Mouse (Mus musculus) CH12.LX (cell line): ENCODE measurements around the gene Ccs. TPM values are rescaled to one million over a fixed set of nuclear protein-coding genes. Genes with fewer than 3 reads are reported as not detected.

Experiments
- DNase-seq: peaks from one replicate; pipeline ENCODE4 v3.0.0-alpha.2; 2013; ENCODE audit errors: extremely low read depth
- H3K27ac ChIP-seq: 2 replicates; pipeline ENCODE4 v1.5.1; 2012; ENCODE audit warnings: low read depth, mild to moderate bottlenecking, control low read depth, moderate library complexity; ENCODE audit not compliant: insufficient read depth
- H3K27me3 ChIP-seq: replicated peaks from 2 replicates; pipeline ENCODE3; 2012; ENCODE audit warnings: inconsistent platforms
- H3K36me3 ChIP-seq, 2 experiments: replicated peaks in 1 of 2; 2 replicates each; pipeline versions ENCODE3 to v1.6.1; 2012; ENCODE audit warnings: inconsistent platforms in 1 of 2, low read length in 1 of 2, mild to moderate bottlenecking in 1 of 2, mixed read lengths in 1 of 2, moderate library complexity in 1 of 2; ENCODE audit not compliant: control insufficient read depth in 1 of 2, insufficient read depth in 1 of 2
- H3K4me1 ChIP-seq, 2 experiments: 2 replicates each; pipeline ENCODE4 v1.6.1; 2012; ENCODE audit warnings: inconsistent platforms in 1 of 2, moderate library complexity in 1 of 2; ENCODE audit not compliant: insufficient read depth in 2 of 2, control insufficient read depth in 1 of 2
- H3K4me2 ChIP-seq: 2 replicates; pipeline ENCODE4 v1.6.1; 2012; ENCODE audit warnings: low read depth, mild to moderate bottlenecking, control low read depth; ENCODE audit not compliant: poor library complexity, insufficient read depth, severe bottlenecking
- H3K4me3 ChIP-seq, 3 experiments: fragments of 150-350 bp in 1 of 3; sonication (generic) in 1 of 3; replicated peaks in 1 of 3; 2 replicates each; pipeline versions ENCODE3 to v1.5.1; 2011 to 2012; ENCODE audit warnings: low read depth in 2 of 3, low read length in 2 of 3, mild to moderate bottlenecking in 2 of 3, moderate library complexity in 2 of 3, control low read depth in 1 of 3, improper control_type of control experiment in 1 of 3, inconsistent platforms in 1 of 3, mixed read lengths in 1 of 3; ENCODE audit not compliant: poor library complexity in 1 of 3
- H3K79me2 ChIP-seq: replicated peaks from 2 replicates; pipeline ENCODE4 v1.6.1; 2012; ENCODE audit warnings: mild to moderate bottlenecking, moderate library complexity; ENCODE audit not compliant: control insufficient read depth, poor library complexity, insufficient read depth, severe bottlenecking; ENCODE audit errors: extremely low read depth
- H3K9ac ChIP-seq: 2 replicates; pipeline ENCODE4 v1.6.1; 2012; ENCODE audit warnings: low read depth, mild to moderate bottlenecking, control low read depth, moderate library complexity; ENCODE audit not compliant: insufficient read depth
- H3K9me3 ChIP-seq: replicated peaks from 2 replicates; pipeline ENCODE3; 2012; ENCODE audit warnings: low read length, inconsistent platforms, mixed read lengths
- BHLHE40 ChIP-seq: IDR thresholded peaks from 2 replicates; pipeline ENCODE4 v1.6.1; 2011; ENCODE audit warnings: mild to moderate bottlenecking, low read depth, low read length, improper control_type of control experiment
- CHD1 ChIP-seq: IDR thresholded peaks from 2 replicates; pipeline ENCODE4 v1.6.1; 2012; ENCODE audit warnings: low read depth, low read length, improper control_type of control experiment, inconsistent platforms
- CHD2 ChIP-seq: IDR thresholded peaks from 2 replicates; pipeline ENCODE4 v1.6.1; 2011; ENCODE audit warnings: low read length, improper control_type of control experiment
- EP300 ChIP-seq: IDR thresholded peaks from 2 replicates; pipeline ENCODE4 v1.6.1; 2011; ENCODE audit warnings: low read length, improper control_type of control experiment
- ETS1 ChIP-seq: conservative IDR thresholded peaks from 2 replicates; pipeline ENCODE4 v1.6.1; 2012; ENCODE audit warnings: low read depth, mild to moderate bottlenecking, inconsistent platforms, low read length, improper control_type of control experiment, moderate library complexity
- GABPA ChIP-seq: IDR thresholded peaks from 2 replicates; pipeline ENCODE4 v1.6.1; 2012; ENCODE audit warnings: low read depth, low read length, improper control_type of control experiment, inconsistent platforms; ENCODE audit not compliant: insufficient replicate concordance
- IRF4 ChIP-seq: IDR thresholded peaks from 2 replicates; pipeline ENCODE4 v1.6.1; 2014; ENCODE audit warnings: low read depth, mild to moderate bottlenecking, inconsistent platforms, low read length, improper control_type of control experiment
- JUN ChIP-seq: IDR thresholded peaks from 2 replicates; pipeline ENCODE4 v1.6.1; 2011; ENCODE audit warnings: low read depth, mild to moderate bottlenecking, low read length, improper control_type of control experiment, moderate library complexity; ENCODE audit not compliant: insufficient read depth
- MAFK ChIP-seq: IDR thresholded peaks from 2 replicates; pipeline ENCODE4 v1.6.1; 2011; ENCODE audit warnings: low read length, improper control_type of control experiment; ENCODE audit not compliant: insufficient replicate concordance
- MAX ChIP-seq: IDR thresholded peaks from 2 replicates; pipeline ENCODE4 v1.6.1; 2011; ENCODE audit warnings: low read length, improper control_type of control experiment
- MAZ ChIP-seq: IDR thresholded peaks from 2 replicates; pipeline ENCODE4 v1.6.1; 2012; ENCODE audit warnings: low read depth, mild to moderate bottlenecking, inconsistent platforms, low read length, improper control_type of control experiment, moderate library complexity
- MEF2A ChIP-seq: IDR thresholded peaks from 2 replicates; pipeline ENCODE4 v1.6.1; 2014; ENCODE audit warnings: low read depth, mild to moderate bottlenecking, inconsistent platforms, low read length, improper control_type of control experiment, borderline replicate concordance
- MYC ChIP-seq: IDR thresholded peaks from 2 replicates; pipeline ENCODE4 v1.6.1; 2011; ENCODE audit warnings: low read depth, mild to moderate bottlenecking, improper control_type of control experiment, low read length
- NELFE ChIP-seq: IDR thresholded peaks from 2 replicates; pipeline ENCODE4 v1.6.1; 2011; ENCODE audit warnings: low read depth, low read length, improper control_type of control experiment
- POLR2AphosphoS2 ChIP-seq: IDR thresholded peaks from 2 replicates; pipeline ENCODE4 v1.6.1; 2011; ENCODE audit warnings: low read depth, low read length, improper control_type of control experiment
- RCOR1 ChIP-seq: conservative IDR thresholded peaks from 2 replicates; pipeline ENCODE4 v1.6.1; 2012; ENCODE audit warnings: low read depth, mild to moderate bottlenecking, inconsistent platforms, low read length, improper control_type of control experiment
- SIN3A ChIP-seq: IDR thresholded peaks from 2 replicates; pipeline ENCODE4 v1.6.1; 2012; ENCODE audit warnings: low read length, improper control_type of control experiment, inconsistent platforms
- SMC3 ChIP-seq: IDR thresholded peaks from 2 replicates; pipeline ENCODE4 v1.6.1; 2011; ENCODE audit warnings: low read depth, low read length, improper control_type of control experiment
- TCF12 ChIP-seq: IDR thresholded peaks from 2 replicates; pipeline ENCODE4 v1.6.1; 2014; ENCODE audit warnings: low read depth, mild to moderate bottlenecking, inconsistent platforms, low read length, improper control_type of control experiment
- UBTF ChIP-seq: IDR thresholded peaks from 2 replicates; pipeline ENCODE4 v1.6.1; 2012; ENCODE audit warnings: low read depth, mild to moderate bottlenecking, inconsistent platforms, low read length, improper control_type of control experiment, moderate library complexity
- USF2 ChIP-seq: conservative IDR thresholded peaks from 2 replicates; pipeline ENCODE4 v1.6.1; 2011; ENCODE audit warnings: low read depth, low read length, improper control_type of control experiment
- ZC3H11A ChIP-seq: IDR thresholded peaks from 2 replicates; pipeline ENCODE4 v1.6.1; 2012; ENCODE audit warnings: low read depth, mild to moderate bottlenecking, inconsistent platforms, low read length, improper control_type of control experiment
- ZKSCAN1 ChIP-seq: IDR thresholded peaks from 2 replicates; pipeline ENCODE4 v1.6.1; 2012; ENCODE audit warnings: low read depth, inconsistent platforms, low read length, improper control_type of control experiment, borderline replicate concordance
- dilution Hi-C: fragments of 300-500 bp; cut with MboI; formaldehyde crosslinking; loops from 2 replicates; pipeline ENCODE4 v1.14.3; 2020; ENCODE audit warnings: low sequenced_read_pairs; ENCODE audit not compliant: extremely low pct_unique_long_range_greater_than_20kb, extremely low pct_ligation_motif_present
- in situ Hi-C: fragments of 300-500 bp; cut with MboI; formaldehyde crosslinking; loops from 3 replicates; pipeline ENCODE4 v1.14.3; 2019; ENCODE audit warnings: low sequenced_read_pairs, low pct_ligation_motif_present, low pct_unique_long_range_greater_than_20kb, mixed read lengths
- polyA plus RNA-seq: library from polyadenylated mRNA; unstranded; fragments of >175 nt; gene quantifications from 2 replicates; pipeline ENCODE4 v1.2.1, GENCODE M21; 2012; ENCODE audit warnings: low read depth; ENCODE audit not compliant: insufficient read length
- total RNA-seq, 2 experiments: library from RNA; depleted of rRNA; stranded (reverse); fragments of 300-350 nt in 1 of 2; fragments of >200 nt in 1 of 2; gene quantifications; 2 replicates each; pipeline ENCODE4 v1.2.3; 2012 to 2014

Ccs gene
- total and polyA plus RNA-seq, 3 experiments, result 25.6 to 42.1 (median 32.0) TPM

- TF ChIP-seq GABPA (no peak), MEF2A (no peak), MAZ (peak; percentile 52), JUN (no peak), MYC (peak; percentile 15; the same call in 1 of the 2 replicates), NELFE (peak; percentile 87), SMC3 (no peak), IRF4 (no peak), POLR2AphosphoS2 (0 out of 2 replicates have a peak, but pooled peaks have one; percentile 27), ZC3H11A (no peak), EP300 (no peak)
These were observed 39.5 kb upstream of the Ccs start, which contains the start of gene Zdhhc24 (continued) for GRCm38 (mm10) chr19:4878405-4879323.

DNA sequence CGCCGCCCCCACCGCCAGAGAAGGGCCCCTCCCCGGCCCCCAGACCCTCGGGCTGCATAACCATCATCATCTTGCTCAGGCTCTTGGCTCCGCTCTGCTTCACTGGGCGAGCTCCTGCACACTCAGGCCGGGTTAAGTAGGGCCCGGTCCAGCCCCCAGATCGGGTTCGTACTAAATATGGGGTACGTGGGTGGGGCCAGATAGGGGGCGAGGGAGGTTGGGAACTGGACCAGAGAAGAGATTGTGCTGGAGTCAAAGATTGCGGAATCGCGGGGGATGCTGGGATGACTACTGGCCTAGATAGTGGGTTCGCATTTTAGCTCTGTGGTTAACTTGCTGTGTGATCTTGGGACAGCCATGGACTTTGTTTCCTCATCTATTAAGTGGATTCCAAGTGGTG is 38.7 kb upstream of the Ccs start, which contains the start of gene Actn3:
Actn3 (minus strand) TSS at position 125 of the 400 bp plus-strand sequence.
- in situ Hi-C loops, result no loop called here
- no peak for DNase-seq
- H3K27ac ChIP-seq, result no peak within 1 kb of the TSS
- TF ChIP-seq ETS1 (no peak), MAFK (no peak), UBTF (no peak), CHD2 (no peak), USF2 (no peak), MEF2A (no peak), CHD1 (no peak), ZKSCAN1 (no peak), JUN (no peak), RCOR1 (no peak), SIN3A (no peak), TCF12 (no peak), BHLHE40 (no peak), MAX (no peak)
- TF ChIP-seq, all 38 proteins: peak for 0
- dilution Hi-C loops, result no loop called here
- Histone ChIP-seq H3K36me3 (peaks cover 11 to 26% of the 10 kb centered on the region in 2 experiments), H3K9me3 (no peaks in the 10 kb centered on the region), H3K4me1 (peaks cover 19 to 40% of the 10 kb centered on the region in 2 experiments), H3K27me3 (peaks cover 38% of the 10 kb centered on the region), H3K9ac (peak within 1 kb of the TSS; percentile 57), H3K4me3 (peak within 1 kb of the TSS; percentile 84 to 97 (median 84)), H3K79me2 (no peaks in the 10 kb centered on the region; the same call in 1 of the 2 replicates), H3K4me2 (peak within 1 kb of the TSS; percentile 69)
